Mouse (Mus musculus) C2C12 (cell line): ENCODE measurements around the gene Trio. TPM values are rescaled to one million over a fixed set of nuclear protein-coding genes. Genes with fewer than 3 reads are reported as not detected.

ENCODE experiments used
- H3K27me3 ChIP-seq: one replicate; pipeline ENCODE4 v1.6.1; 2011; ENCODE audit not compliant: control insufficient read depth, insufficient read depth, insufficient read length
- H3K36me3 ChIP-seq: one replicate; pipeline ENCODE4 v1.6.1; 2011; ENCODE audit not compliant: control insufficient read depth, insufficient read depth
- H3K4me3 ChIP-seq: one replicate; pipeline ENCODE4 v1.5.1; 2011; ENCODE audit warnings: mild to moderate bottlenecking, control low read depth; ENCODE audit not compliant: poor library complexity, insufficient read depth, severe bottlenecking
- H3K79me2 ChIP-seq: one replicate; pipeline ENCODE4 v1.6.1; 2011; ENCODE audit not compliant: control insufficient read depth, insufficient read depth
- H3K79me3 ChIP-seq: one replicate; pipeline ENCODE4 v1.6.1; 2011; ENCODE audit warnings: low read depth, control low read depth
- H3ac ChIP-seq: one replicate; pipeline ENCODE3; 2011; ENCODE audit warnings: low read depth; ENCODE audit not compliant: control insufficient read depth, insufficient read length
- CEBPB ChIP-seq: IDR thresholded peaks from one replicate; pipeline ENCODE4 v1.6.1; 2011; ENCODE audit warnings: low read depth, mild to moderate bottlenecking, control low read depth, moderate library complexity
- CTCF ChIP-seq: IDR thresholded peaks from one replicate; pipeline ENCODE4 v1.5.1; 2011; ENCODE audit not compliant: control insufficient read depth, insufficient read depth, insufficient read length
- FOSL1 ChIP-seq: IDR thresholded peaks from one replicate; pipeline ENCODE4 v1.8.0; 2011; ENCODE audit warnings: mild to moderate bottlenecking, low read length; ENCODE audit not compliant: poor library complexity, insufficient read depth, severe bottlenecking
- MAX ChIP-seq: IDR thresholded peaks from one replicate; pipeline ENCODE4 v1.6.1; 2011; ENCODE audit warnings: mild to moderate bottlenecking, control low read depth
- MYOD1 ChIP-seq: IDR thresholded peaks from one replicate; pipeline ENCODE4 v1.6.1; 2011; ENCODE audit warnings: low read depth; ENCODE audit not compliant: control insufficient read depth, insufficient read length
- MYOG ChIP-seq: IDR thresholded peaks from one replicate; pipeline ENCODE4 v1.6.1; 2011; ENCODE audit not compliant: control insufficient read depth, insufficient read length; ENCODE audit errors: extremely low read depth
- USF1 ChIP-seq: IDR thresholded peaks from one replicate; pipeline ENCODE4 v1.6.1; 2011; ENCODE audit warnings: low read depth, mild to moderate bottlenecking, control low read depth, moderate library complexity
- polyA plus RNA-seq: library from polyadenylated mRNA; unstranded; fragments of >200 nt; fragmentation: generic; extraction: Trizol; gene quantifications from one replicate; pipeline ENCODE4 v1.2.1, GENCODE M21; 2012; ENCODE audit warnings: missing spikeins

The Trio gene
- polyA plus RNA-seq, 1 experiment, result 26.2 TPM

DNA sequence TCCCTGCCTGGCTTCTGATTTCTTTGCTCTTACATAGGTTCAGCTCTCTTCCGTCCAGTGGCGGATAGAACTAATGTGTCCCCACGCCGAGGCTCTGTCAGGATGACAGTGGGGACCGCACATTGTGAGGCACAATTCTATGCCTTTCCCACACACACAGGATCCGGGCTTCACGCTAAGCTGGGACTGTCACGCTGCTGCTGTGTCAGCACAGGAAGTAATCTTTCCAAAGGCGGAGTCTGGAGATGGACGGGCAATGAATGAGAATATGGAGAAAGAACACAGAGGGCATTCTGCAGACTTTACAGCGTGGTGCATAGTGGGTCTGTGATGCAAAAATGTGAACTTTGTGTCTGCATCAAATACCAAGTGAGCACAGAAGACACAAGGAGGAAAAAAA is 246.2 kb downstream of the Trio start:
- Histone ChIP-seq H3K79me3 (peaks cover 2% of the 10 kb centered on the region), H3ac (no peak overlapping the region), H3K4me3 (no peak overlapping the region), H3K27me3 (no peaks in the 10 kb centered on the region), H3K36me3 (peaks cover 20% of the 10 kb centered on the region), H3K79me2 (peaks cover 43% of the 10 kb centered on the region)
- TF ChIP-seq MYOG (no peak), MYOD1 (no peak)

DNA sequence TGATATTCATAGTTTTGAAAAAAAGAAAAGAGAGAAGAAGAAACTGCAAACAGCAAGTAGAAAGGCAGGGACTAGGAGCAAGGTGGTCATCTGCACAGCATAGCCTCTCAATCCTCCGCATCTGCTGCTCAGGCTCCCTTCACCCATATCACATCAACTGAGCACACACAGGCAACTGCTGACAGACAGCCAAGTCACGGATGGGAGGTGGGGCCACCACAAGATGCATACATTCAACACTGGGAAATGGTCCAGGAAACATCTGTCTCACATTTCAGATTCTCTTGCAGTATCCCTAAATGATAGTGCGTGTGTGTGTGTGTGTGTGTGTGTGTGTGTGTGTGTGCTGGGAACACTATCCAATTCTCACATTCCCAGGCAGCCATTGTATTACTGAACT is 247.4 kb downstream of the Trio start:
- H3ac ChIP-seq, result no peak overlapping the region
- H3K79me3 ChIP-seq, result peaks cover 2% of the 10 kb centered on the region
- H3K4me3 ChIP-seq, result no peak overlapping the region
- H3K27me3 ChIP-seq, result no peaks in the 10 kb centered on the region
- H3K36me3 ChIP-seq, result peaks cover 29% of the 10 kb centered on the region
- TF ChIP-seq USF1 (no peak), MYOD1 (peak; percentile 70)
- H3K79me2 ChIP-seq, result peaks cover 43% of the 10 kb centered on the region

DNA sequence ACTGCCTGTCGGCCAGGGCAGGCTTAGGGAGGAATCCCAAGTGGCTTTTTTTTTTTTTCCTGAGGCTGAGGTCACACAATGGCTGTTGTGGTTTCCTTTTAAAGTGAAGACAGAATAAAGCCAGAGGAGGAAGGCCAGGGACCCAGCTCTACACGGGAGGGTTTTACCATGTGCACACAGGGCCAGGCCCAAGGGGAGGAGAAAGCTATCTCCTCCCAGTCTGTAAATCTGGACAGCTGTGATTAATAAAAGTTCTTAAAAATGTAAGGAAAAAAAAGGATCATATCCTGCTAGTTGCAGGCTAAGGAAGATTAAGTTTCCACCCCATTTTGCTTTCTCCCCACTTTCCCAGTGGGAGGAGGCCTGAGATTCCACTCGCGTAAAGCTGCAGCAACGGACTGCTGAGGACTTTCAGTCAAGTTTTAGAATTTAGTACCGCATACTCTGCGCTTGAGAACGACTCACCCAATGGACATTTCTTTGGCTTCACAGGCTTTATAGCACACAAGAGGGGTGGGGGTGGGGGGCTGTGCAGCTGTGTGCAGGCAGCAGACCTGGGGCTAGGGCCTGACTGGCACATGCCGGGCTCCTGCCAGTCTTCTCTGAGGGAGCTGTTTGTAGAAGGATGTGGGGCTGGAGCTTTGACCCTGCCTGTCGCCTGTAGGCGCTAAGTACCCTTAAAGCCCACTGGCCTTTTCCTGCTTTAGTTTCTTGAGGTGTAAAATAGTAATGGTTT is 248.0 kb downstream of the Trio start:
- TF ChIP-seq FOSL1 (no peak), MAX (peak; percentile 78)
- peak overlapping the region; percentile 32 for H3ac ChIP-seq
- no peak overlapping the region for H3K4me3 ChIP-seq
- H3K27me3 ChIP-seq, result no peaks in the 10 kb centered on the region
- peaks cover 2% of the 10 kb centered on the region for H3K79me3 ChIP-seq
- H3K79me2 ChIP-seq, result peaks cover 43% of the 10 kb centered on the region
- peaks cover 35% of the 10 kb centered on the region for H3K36me3 ChIP-seq

DNA sequence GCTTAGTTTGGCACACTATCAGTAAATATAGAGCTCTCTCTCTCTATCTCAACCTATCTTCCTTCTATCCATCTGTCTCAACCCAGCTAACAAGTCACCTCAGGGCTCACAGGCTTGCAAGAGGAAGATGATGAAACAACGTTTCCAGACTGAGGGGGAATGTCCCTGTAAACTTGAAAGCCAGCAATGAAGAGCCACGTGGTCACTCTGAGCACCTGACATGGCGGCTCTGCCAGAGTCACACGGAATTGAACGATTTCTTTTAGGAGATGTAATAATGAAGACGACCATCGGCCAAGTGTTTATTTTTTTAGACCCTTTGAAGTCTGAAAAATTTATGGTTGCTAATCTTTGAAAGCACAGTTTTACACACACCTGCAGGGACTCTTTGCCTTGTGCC is 251.2 kb downstream of the Trio start:
- Histone ChIP-seq H3K79me3 (no peaks in the 10 kb centered on the region), H3K4me3 (no peak overlapping the region), H3K27me3 (no peaks in the 10 kb centered on the region), H3K36me3 (peaks cover 62% of the 10 kb centered on the region), H3K79me2 (peaks cover 17% of the 10 kb centered on the region), H3ac (no peak overlapping the region)
- TF ChIP-seq MYOD1 (no peak), MAX (no peak), CEBPB (no peak), USF1 (no peak), CTCF (no peak), FOSL1 (no peak), MYOG (no peak)

DNA sequence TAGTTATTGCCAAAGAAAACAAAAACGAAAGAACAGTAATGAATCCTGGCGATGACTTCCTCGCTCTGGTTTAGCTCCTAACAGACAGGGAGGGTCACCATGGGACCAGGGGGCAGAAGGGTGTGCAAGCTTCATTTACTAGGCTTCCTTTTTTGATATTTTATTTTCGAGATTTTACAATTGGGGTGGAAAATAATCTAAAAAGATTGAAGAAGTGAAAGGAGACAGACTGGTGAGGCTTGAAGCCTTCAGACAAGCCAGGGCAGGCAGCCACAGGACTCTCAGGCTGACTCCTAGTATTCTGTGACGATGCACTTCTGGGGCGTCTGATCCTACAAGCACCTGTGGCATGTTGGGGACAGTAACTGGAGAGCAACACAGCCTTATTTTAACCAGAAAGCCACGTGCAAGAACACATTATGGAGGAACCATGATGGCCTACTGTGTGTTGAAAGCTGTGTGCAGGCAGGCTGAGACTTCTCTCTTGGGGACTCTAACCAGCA is 253.5 kb downstream of the Trio start:
- peaks cover 82% of the 10 kb centered on the region for H3K36me3 ChIP-seq
- TF ChIP-seq MYOG, result no peak
- no peak for TF ChIP-seq MYOD1
- TF ChIP-seq CEBPB, result no peak
- TF ChIP-seq USF1, result no peak
- no peak for TF ChIP-seq MAX

DNA sequence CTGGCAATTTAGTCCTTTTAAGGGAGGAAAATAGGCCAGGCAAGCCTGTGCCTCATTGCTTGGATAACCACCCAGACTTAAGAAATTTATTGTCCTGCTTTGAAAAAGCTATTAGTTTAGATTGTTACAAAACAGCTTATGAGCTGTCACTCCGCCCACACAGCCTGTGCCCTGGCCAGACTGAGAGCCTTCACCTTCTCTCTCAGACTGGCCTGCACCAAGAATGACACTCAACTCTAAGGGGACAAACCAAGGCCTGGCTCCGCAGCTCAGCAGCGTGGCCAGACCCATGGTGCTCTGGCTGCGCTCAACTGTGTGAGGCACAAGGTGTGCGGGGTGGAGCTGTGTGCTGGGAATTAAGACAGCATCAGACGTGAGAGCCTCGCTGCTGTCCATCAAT is 254.1 kb downstream of the Trio start:
- TF ChIP-seq CTCF (no peak), MYOD1 (no peak)
- no peak overlapping the region for H3K4me3 ChIP-seq
- H3K79me2 ChIP-seq, result peaks cover 10% of the 10 kb centered on the region
- peaks cover 84% of the 10 kb centered on the region for H3K36me3 ChIP-seq
- H3ac ChIP-seq, result no peak overlapping the region
- no peaks in the 10 kb centered on the region for H3K79me3 ChIP-seq
- H3K27me3 ChIP-seq, result no peaks in the 10 kb centered on the region

More for the DNA sequence above, 253.5 kb downstream of the Trio start:
- H3K4me3 ChIP-seq, result no peak overlapping the region
- no peak overlapping the region for H3ac ChIP-seq
- no peaks in the 10 kb centered on the region for H3K27me3 ChIP-seq
- peaks cover 16% of the 10 kb centered on the region for H3K79me2 ChIP-seq
- no peaks in the 10 kb centered on the region for H3K79me3 ChIP-seq
